Mouse (Mus musculus) ES-E14 (cell line): ENCODE measurements around the gene Fmc1. TPM values are rescaled to one million over a fixed set of nuclear protein-coding genes. Genes with fewer than 3 reads are reported as not detected.

Source experiments
- DNase-seq: peaks from one replicate; pipeline ENCODE4 v3.0.0-alpha.2; 2013; ENCODE audit warnings: low read depth, low spot score
- H3K27ac ChIP-seq: 2 replicates; pipeline ENCODE4 v1.5.1; 2012; ENCODE audit warnings: low read depth, mild to moderate bottlenecking, low read length, moderate library complexity, mixed read lengths; ENCODE audit not compliant: poor library complexity, insufficient read depth, severe bottlenecking
- H3K36me3 ChIP-seq: 2 replicates; pipeline ENCODE4 v1.6.1; 2012; ENCODE audit warnings: mild to moderate bottlenecking, low read length, moderate library complexity, mixed read lengths; ENCODE audit not compliant: control insufficient read depth, poor library complexity, insufficient read depth, severe bottlenecking
- H3K4me1 ChIP-seq, 2 experiments: fragments of 150-350 bp in 1 of 2; sonication (generic) in 1 of 2; 2 replicates each; pipeline ENCODE4 v1.6.1; 2012; ENCODE audit warnings: low read length in 2 of 2, mild to moderate bottlenecking in 1 of 2, mixed read lengths in 1 of 2; ENCODE audit not compliant: control insufficient read depth in 2 of 2, insufficient read depth in 2 of 2, poor library complexity in 1 of 2
- H3K4me3 ChIP-seq, 2 experiments: fragments of 150-350 bp in 1 of 2; sonication (generic) in 1 of 2; 2 replicates each; pipeline ENCODE4 v1.5.1; 2012; ENCODE audit warnings: low read length in 2 of 2, low read depth in 1 of 2, mild to moderate bottlenecking in 1 of 2, mixed read lengths in 1 of 2; ENCODE audit not compliant: insufficient read depth in 1 of 2, poor library complexity in 1 of 2, severe bottlenecking in 1 of 2
- H3K9ac ChIP-seq: 2 replicates; pipeline ENCODE4 v1.6.1; 2012; ENCODE audit warnings: low read depth, mild to moderate bottlenecking, low read length, mixed read lengths; ENCODE audit not compliant: poor library complexity, insufficient read depth, severe bottlenecking
- H3K9me3 ChIP-seq: fragments of 150-350 bp; sonication (generic); 2 replicates; pipeline ENCODE4 v1.6.1; 2012; ENCODE audit warnings: low read depth, mild to moderate bottlenecking, low read length; ENCODE audit not compliant: control insufficient read depth, insufficient read depth
- CHD2 ChIP-seq: IDR thresholded peaks from 2 replicates; pipeline ENCODE4 v1.6.1; 2014; ENCODE audit warnings: mild to moderate bottlenecking, low read depth, low read length, inconsistent platforms
- HCFC1 ChIP-seq: IDR thresholded peaks from 2 replicates; pipeline ENCODE4 v1.6.1; 2012; ENCODE audit warnings: low read length, inconsistent platforms, borderline replicate concordance; ENCODE audit not compliant: insufficient read depth
- MAFK ChIP-seq: IDR thresholded peaks from 2 replicates; pipeline ENCODE4 v1.6.1; 2014; ENCODE audit warnings: mild to moderate bottlenecking, low read depth, low read length, inconsistent platforms; ENCODE audit not compliant: insufficient read depth
- ZC3H11A ChIP-seq: IDR thresholded peaks from 2 replicates; pipeline ENCODE4 v1.6.1; 2012; ENCODE audit warnings: low read depth, mild to moderate bottlenecking, inconsistent platforms, low read length, borderline replicate concordance
- ZNF384 ChIP-seq: IDR thresholded peaks from 2 replicates; pipeline ENCODE4 v1.6.1; 2012; ENCODE audit warnings: low read depth, low read length, inconsistent platforms
- in situ Hi-C, 2 experiments: fragments of 600-800 bp; cut with MboI; formaldehyde crosslinking; loops; one replicate each; pipeline ENCODE4 v1.15.1; 2025; ENCODE audit warnings: low sequenced_read_pairs in 2 of 2, inconsistent platforms in 1 of 2; ENCODE audit not compliant: unreplicated experiment in 2 of 2
- total RNA-seq: library from RNA; depleted of rRNA; stranded (reverse); fragments of 300-350 nt; gene quantifications from 2 replicates; pipeline ENCODE4 v1.2.3, GENCODE M21; 2012; rRNA removed

Fmc1 gene
- total RNA-seq = 48.0 and 83.8 TPM in 2 replicates

DNA sequence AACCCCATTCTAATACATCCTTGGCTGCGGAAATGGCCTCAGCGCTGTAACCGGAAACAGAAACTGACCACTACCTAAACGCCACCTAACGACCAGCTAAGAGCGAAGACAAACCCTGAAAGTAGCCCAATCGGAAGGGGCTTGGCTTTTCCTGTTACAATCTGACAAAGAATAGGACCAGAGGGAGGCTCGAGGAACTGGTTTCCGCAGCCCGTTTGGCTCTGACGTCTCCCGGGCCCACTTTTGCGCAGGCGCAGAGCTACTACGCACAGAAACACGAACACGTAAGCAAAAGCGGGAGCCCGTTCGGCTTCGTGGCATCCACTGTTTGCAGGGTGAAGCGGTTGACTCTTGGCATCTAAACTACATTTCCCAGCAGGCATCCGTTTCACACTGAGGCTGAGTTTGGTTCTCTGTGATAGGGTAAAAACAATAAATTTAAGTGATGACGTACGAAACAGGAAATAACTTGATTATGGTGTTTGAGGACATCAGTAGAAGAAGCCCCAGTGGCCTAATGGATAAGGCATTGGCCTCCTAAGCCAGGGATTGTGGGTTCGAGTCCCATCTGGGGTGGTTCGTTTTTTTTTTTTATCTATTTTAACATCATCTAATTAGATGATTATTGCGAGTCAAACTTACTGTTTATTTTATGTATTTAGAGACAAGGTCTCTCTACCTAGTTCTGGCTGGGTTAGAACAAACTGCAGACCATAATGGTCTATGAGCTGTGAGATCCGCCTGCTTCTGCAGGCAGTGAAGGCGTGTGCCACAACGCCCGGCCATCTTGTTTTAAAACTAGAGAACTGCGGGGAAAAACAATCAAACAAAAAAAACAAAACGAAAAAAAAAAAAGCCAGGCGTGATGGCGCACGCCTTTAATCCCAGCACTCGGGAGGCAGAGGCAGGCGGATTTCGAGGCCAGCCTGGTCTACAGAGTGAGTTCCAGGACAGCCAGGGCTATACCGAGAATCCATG lies at the start of gene Fmc1:
Fmc1 (plus strand) TSS at position 75 of the 978 bp plus-strand sequence.
- in situ Hi-C loops = no loop called here
- Histone ChIP-seq H3K9me3 (no peaks in the 10 kb centered on the region), H3K4me1 (no peaks in the 10 kb centered on the region), H3K27ac (peak within 1 kb of the TSS; percentile 64), H3K9ac (peak within 1 kb of the TSS; percentile 95), H3K4me3 (peak within 1 kb of the TSS; percentile 82 to 88), H3K36me3 (no peaks in the 10 kb centered on the region)
- peak; percentile 97 for DNase-seq
- TF ChIP-seq MAFK (peak; percentile 94), CHD2 (no peak), HCFC1 (peak; percentile 95), ZNF384 (0 out of 2 replicates have a peak, but pooled peaks have one; percentile 62), ZC3H11A (no peak)

DNA sequence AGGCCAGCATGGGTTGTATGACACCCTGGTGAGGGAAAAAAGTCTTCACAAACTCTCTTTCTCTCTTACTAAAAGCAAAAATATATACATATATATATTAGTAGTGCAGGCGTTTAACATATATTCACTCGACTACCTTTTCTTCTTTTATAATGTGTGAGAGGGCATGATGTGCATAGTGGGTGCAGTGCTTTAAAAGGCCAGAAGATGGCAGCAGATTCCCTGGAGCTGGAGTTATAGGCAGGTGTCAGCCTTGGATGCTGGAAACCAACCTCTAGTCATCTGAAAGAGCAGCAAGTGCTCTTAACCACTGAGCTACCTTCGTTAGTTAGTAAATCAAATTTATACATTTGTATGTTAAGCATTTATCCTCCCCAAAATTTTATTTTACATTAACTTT lies 40.8 kb upstream of the Fmc1 start:
- peak; percentile 41 for DNase-seq
- H3K36me3 ChIP-seq = peaks cover 10% of the 10 kb centered on the region
- H3K9me3 ChIP-seq = no peaks in the 10 kb centered on the region
- no peaks in the 10 kb centered on the region for H3K4me1 ChIP-seq
- no peak overlapping the region for H3K4me3 ChIP-seq
- TF ChIP-seq MAFK = no peak
- TF ChIP-seq ZC3H11A = no peak
- TF ChIP-seq CHD2 = no peak
- TF ChIP-seq HCFC1 = no peak
- TF ChIP-seq ZNF384 = no peak
- H3K9ac ChIP-seq = no peak overlapping the region
- in situ Hi-C loops = no loop called here
- no peak overlapping the region for H3K27ac ChIP-seq

- Histone ChIP-seq H3K9me3 (no peaks in the 10 kb centered on the region), H3K27ac (no peak overlapping the region), H3K36me3 (peaks cover 16% of the 10 kb centered on the region), H3K9ac (no peak overlapping the region), H3K4me3 (no peak overlapping the region), H3K4me1 (no peaks in the 10 kb centered on the region)
- in situ Hi-C loops = no loop called here
- TF ChIP-seq CHD2 (no peak), MAFK (no peak), HCFC1 (no peak), ZC3H11A (no peak), ZNF384 (no peak)
- DNase-seq = no peak
Measured at GRCm38 (mm10) chr6:38495641-38496040, 37.7 kb upstream of the Fmc1 start.

GRCm38 (mm10) chr6:38512096-38512495 lies 21.2 kb upstream of the Fmc1 start:
- in situ Hi-C loops = no loop called here
- H3K27ac ChIP-seq = no peak overlapping the region

More at GRCm38 (mm10) chr6:38512096-38512495, 21.2 kb upstream of the Fmc1 start:
- H3K4me3 ChIP-seq = no peak overlapping the region
- DNase-seq = no peak
- TF ChIP-seq HCFC1 (no peak), MAFK (no peak), CHD2 (no peak), ZNF384 (no peak), ZC3H11A (no peak)
- no peaks in the 10 kb centered on the region for H3K4me1 ChIP-seq
- H3K9me3 ChIP-seq = no peaks in the 10 kb centered on the region
- H3K36me3 ChIP-seq = no peaks in the 10 kb centered on the region
- no peak overlapping the region for H3K9ac ChIP-seq
